Mouse (Mus musculus) forebrain, embryonic 12.5 days (tissue): ENCODE measurements around the gene Plxdc2. TPM values are rescaled to one million over a fixed set of nuclear protein-coding genes. Genes with fewer than 3 reads are reported as not detected.

ENCODE experiments used
- ATAC-seq: fragments of 200-750 bp; cut with Nextera tagmentation; 2 replicates; pipeline ENCODE4 v1.8.0; 2017; ENCODE audit warnings: moderate TSS enrichment; ENCODE audit not compliant: low FRiP score
- H3K27ac ChIP-seq: fragments of 300-500 bp; sonication (generic); 2 replicates; pipeline ENCODE4 v1.5.1; 2016; ENCODE audit warnings: mild to moderate bottlenecking
- H3K27me3 ChIP-seq: fragments of 300-500 bp; sonication (generic); 2 replicates; pipeline ENCODE4 v1.6.1; 2016; ENCODE audit warnings: mild to moderate bottlenecking
- H3K36me3 ChIP-seq: fragments of 300-500 bp; sonication (generic); replicated peaks from 2 replicates; pipeline ENCODE4 v1.6.1; 2016; ENCODE audit warnings: mild to moderate bottlenecking
- H3K4me1 ChIP-seq: fragments of 300-500 bp; sonication (generic); 2 replicates; pipeline ENCODE4 v1.6.1; 2016
- H3K4me2 ChIP-seq: fragments of 300-500 bp; sonication (generic); 2 replicates; pipeline ENCODE4 v1.6.1; 2016; ENCODE audit warnings: mild to moderate bottlenecking, moderate library complexity
- H3K4me3 ChIP-seq: fragments of 300-500 bp; sonication (generic); replicated peaks from 2 replicates; pipeline ENCODE4 v1.5.1; 2016; ENCODE audit warnings: mild to moderate bottlenecking
- H3K9ac ChIP-seq: fragments of 300-500 bp; sonication (generic); 2 replicates; pipeline ENCODE4 v1.6.1; 2016; ENCODE audit warnings: mild to moderate bottlenecking
- H3K9me3 ChIP-seq: fragments of 300-500 bp; sonication (generic); 2 replicates; pipeline ENCODE4 v1.6.1; 2016
- WGBS: fragments of 180-500 bp; shearing (Covaris S2); methylation state at CpG from one replicate; pipeline ENCODE4 v1.1.7; 2016; 5-methylcytosine and 5-hydroxymethylcytosine counted together
- polyA plus RNA-seq: library from polyadenylated mRNA; unstranded; fragments of >200 nt; fragmentation: Nextera tagmentation; extraction: Ambion mirVana; gene quantifications from 2 replicates; pipeline ENCODE4 v1.2.1, GENCODE M21; 2016

Gene Plxdc2
- polyA plus RNA-seq = 13.3 and 14.3 TPM in 2 replicates

DNA sequence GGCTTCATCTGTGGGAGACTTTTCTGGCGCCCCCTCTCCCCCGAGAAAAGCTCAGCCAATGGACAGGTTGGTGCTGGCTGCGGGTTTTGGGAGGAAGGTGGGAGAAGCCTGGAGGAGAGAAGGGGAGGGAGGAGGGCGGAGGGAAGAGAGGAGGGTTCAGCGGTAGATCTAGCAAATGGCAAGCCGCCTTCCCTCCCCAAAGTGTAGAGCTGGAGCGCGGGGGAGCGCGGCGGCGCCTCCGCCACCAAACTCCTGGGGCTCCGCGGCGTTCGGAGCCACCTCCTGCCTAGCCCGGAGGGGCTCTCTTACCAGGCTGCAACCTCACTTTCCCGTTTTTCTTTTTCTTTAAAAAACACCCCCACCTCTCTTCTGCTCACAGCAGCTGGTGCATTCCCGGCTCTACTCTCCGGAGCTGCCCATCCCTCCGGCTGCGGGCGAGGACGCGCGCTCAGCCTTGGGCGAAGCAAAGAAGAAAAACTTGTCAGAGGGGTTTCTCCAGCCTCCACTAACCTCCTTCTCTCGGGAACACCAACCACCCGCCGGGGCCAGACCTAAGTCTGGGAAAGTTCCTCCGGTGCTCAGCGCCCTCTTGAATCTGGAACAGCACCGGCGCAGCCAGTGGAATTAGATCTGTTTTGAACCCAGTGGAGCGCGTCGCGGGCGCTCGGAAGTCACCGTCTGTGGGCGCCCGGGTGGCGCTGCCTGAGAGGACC is at the start of gene Plxdc2:
TSS of gene Plxdc2 (plus strand) at position 199 of the 713 bp plus-strand sequence.
- peak within 1 kb of the TSS; percentile 65 for H3K4me3 ChIP-seq
- H3K9ac ChIP-seq = peak within 1 kb of the TSS; percentile 69
- peaks cover 12% of the 10 kb centered on the region; the same call in 1 of the 2 replicates for H3K27me3 ChIP-seq
- H3K36me3 ChIP-seq = no peaks in the 10 kb centered on the region
- H3K9me3 ChIP-seq = no peaks in the 10 kb centered on the region
- WGBS = under 1% methylated on average over 44 of the region's 45 CpGs
- H3K27ac ChIP-seq = peak within 1 kb of the TSS; percentile 85
- peaks cover 20% of the 10 kb centered on the region for H3K4me1 ChIP-seq
- peak; percentile 90 for ATAC-seq
- peak within 1 kb of the TSS; percentile 77 for H3K4me2 ChIP-seq

DNA sequence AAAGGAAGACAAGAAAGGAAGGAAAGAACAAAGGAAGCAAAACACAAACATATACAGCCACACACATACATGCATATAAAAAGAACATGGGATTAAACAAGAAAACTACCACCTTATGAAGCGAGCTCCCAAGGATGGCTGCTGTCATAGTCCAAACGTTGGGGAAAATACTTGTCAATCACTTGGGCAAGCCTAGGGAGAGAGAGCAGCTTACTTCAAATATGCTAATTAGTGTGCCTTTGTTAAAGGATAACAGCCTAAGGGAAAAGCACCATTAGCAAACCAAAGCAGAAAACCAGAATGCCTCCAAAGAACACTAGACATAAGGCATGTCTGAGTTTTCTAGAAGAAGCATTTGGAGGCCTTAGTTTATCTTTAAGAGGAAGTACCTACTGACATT is 45.7 kb upstream of the Plxdc2 start:
- Histone ChIP-seq H3K4me1 (peaks cover 4% of the 10 kb centered on the region; the same call in 1 of the 2 replicates), H3K4me2 (no peak overlapping the region), H3K9ac (no peak overlapping the region), H3K36me3 (no peaks in the 10 kb centered on the region), H3K27me3 (no peaks in the 10 kb centered on the region), H3K9me3 (no peaks in the 10 kb centered on the region), H3K4me3 (no peak overlapping the region), H3K27ac (no peak overlapping the region)
- ATAC-seq = peak; percentile 58; the same call in 1 of the 2 replicates
- WGBS = 5% methylated on average over 2 of the region's 2 CpGs

DNA sequence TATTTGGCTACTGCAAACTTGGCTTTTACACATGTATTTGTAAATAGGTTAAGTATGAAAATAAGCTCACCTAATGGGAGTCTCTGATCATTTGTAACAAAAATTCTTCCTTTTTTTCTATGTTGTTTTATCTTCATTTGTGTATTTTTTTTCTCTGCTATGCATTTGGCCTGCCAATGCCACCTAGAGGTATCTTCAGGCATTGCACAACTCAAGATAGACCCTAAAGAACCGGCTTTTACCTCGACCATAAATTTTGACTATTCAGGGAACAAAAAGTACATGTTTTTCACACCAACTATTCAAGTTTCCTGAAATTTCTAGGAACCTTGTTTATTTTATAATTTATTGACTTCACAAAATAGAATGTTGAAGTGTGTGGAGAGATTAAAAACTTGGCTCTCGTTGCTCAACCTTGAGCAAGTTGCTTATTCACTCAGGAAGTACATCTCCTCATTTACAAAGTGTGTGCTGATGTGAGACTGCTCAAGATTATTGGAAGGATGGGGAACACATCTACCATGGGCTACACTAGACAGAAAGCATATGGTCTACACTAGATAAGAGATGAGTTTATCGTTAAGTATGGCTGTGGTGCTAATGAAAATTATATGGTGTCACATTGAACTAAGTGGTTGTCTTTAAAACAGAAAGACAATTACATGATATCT is 43.6 kb upstream of the Plxdc2 start:
- peaks cover 4% of the 10 kb centered on the region; the same call in 1 of the 2 replicates for H3K4me1 ChIP-seq
- H3K4me2 ChIP-seq = no peak overlapping the region
- WGBS = 66% methylated on average over 4 of the region's 4 CpGs
- no peak overlapping the region for H3K9ac ChIP-seq
- no peak overlapping the region for H3K27ac ChIP-seq
- no peaks in the 10 kb centered on the region for H3K36me3 ChIP-seq
- H3K9me3 ChIP-seq = no peaks in the 10 kb centered on the region
- no peaks in the 10 kb centered on the region for H3K27me3 ChIP-seq
- 0 out of 2 replicates have a peak, but pooled peaks have one; percentile 36 for ATAC-seq
- H3K4me3 ChIP-seq = no peak overlapping the region

DNA sequence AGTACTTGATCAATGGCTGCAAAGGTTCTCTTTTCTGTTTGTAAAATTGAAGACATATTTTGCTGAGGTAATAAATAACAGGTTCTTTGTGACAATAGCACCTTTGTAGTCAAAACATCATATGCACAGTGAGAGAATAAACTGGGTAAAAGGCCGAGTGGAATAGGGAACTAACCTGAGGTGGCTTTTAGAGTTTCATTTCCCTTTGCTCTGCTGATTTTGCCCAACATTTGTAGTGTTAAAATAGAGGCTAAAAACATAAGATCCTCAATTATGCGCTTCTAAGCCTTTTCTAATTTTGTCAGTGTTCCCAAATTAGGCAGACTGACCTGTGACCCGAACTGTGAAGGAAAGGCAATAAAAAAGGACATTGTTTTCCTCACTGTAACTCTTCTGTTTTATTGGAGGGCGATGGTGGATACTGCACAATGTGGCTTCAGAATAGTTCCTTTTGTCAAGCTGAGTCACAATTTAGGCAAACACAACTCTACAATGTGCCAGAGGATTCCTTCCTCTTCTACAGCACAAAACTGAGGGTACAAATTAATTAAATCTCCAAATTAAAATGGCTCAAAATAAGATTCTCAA is 20.8 kb upstream of the Plxdc2 start:
- no peak overlapping the region for H3K9ac ChIP-seq
- WGBS = 52% methylated on average over 4 of the region's 4 CpGs
- no peaks in the 10 kb centered on the region for H3K36me3 ChIP-seq
- H3K27ac ChIP-seq = no peak overlapping the region
- H3K9me3 ChIP-seq = no peaks in the 10 kb centered on the region
- ATAC-seq = no peak
- no peak overlapping the region for H3K4me2 ChIP-seq
- H3K4me1 ChIP-seq = no peaks in the 10 kb centered on the region
- H3K27me3 ChIP-seq = no peaks in the 10 kb centered on the region
- no peak overlapping the region for H3K4me3 ChIP-seq

DNA sequence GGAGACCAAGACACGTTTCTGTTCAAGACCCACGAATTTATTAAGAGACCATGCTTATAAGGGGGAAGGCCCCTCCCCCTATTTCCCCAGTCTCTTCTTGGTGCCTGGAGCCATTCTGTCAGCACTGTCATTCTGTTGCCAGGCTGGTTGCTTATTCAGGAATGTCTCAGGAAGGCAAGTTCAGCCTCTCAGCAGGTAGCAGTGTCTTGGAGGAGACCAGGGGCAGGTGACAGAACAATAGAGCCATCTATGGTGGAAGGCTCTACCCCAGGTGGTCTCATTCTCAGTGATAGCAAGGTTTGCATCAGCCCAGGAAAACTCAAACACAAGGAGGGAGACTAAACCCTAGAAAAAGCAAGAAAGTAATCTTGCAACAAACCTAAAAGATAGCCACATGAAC is 11.5 kb upstream of the Plxdc2 start:
- Histone ChIP-seq H3K9ac (no peak overlapping the region), H3K9me3 (no peaks in the 10 kb centered on the region), H3K4me2 (no peak overlapping the region), H3K27ac (no peak overlapping the region), H3K4me3 (no peak overlapping the region), H3K36me3 (no peaks in the 10 kb centered on the region), H3K4me1 (no peaks in the 10 kb centered on the region), H3K27me3 (no peaks in the 10 kb centered on the region)
- 59% methylated on average over 2 of the region's 2 CpGs for WGBS
- no peak for ATAC-seq

DNA sequence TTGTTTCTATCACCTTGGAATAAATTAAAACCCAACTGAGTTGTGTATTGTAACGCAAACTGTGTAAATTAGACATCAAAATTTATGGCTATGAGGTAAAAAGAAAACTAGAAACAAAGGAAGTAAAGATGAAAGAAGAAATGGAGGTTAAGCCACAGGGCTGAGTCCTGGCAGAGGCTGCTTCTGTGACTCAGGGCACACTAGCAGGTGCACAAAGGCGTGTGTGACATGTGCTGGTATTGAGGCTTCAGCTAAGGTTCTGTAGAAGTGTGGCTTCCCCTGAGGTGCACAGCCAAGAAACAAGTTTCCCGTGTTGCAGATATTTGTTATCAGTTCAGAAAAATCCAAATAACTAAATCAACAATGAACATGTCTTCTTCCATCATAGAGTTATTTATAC is 5.0 kb upstream of the Plxdc2 start:
- no peak for ATAC-seq

DNA sequence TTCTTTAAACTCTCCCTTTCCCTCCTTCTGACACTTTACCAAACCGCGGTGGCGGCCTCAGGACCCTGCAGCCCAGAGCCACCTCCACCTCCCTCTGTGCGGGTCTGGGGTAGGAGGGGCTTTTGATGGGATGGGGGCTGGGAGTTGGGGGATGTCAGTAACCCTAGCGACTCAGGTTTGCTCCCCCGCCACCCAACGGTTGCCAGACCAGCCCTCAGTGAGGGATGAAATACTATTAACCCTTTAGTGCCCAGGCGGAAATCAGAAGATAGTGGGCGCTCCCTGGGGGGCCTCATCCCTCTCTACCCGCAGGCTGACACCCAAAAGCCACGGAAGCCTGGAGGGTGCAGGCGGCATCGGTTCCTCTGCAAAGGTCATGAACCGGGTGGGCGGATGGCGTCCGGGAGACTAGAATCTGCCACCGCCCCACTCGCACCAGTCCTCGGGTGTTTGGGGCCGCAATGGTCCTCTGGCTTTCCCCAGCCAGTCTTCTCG is 446 bp upstream of the Plxdc2 start:
- peak; percentile 90 for ATAC-seq
- Histone ChIP-seq H3K9ac (peak overlapping the region; percentile 69), H3K4me1 (peaks cover 20% of the 10 kb centered on the region), H3K9me3 (no peaks in the 10 kb centered on the region), H3K4me2 (peak overlapping the region; percentile 77), H3K27ac (peak overlapping the region; percentile 85), H3K27me3 (peaks cover 12% of the 10 kb centered on the region; the same call in 1 of the 2 replicates), H3K4me3 (peak overlapping the region; percentile 65), H3K36me3 (no peaks in the 10 kb centered on the region)
- WGBS = under 1% methylated on average over 22 of the region's 22 CpGs

More for the DNA sequence above, 5.0 kb upstream of the Plxdc2 start:
- H3K36me3 ChIP-seq = no peaks in the 10 kb centered on the region
- no peaks in the 10 kb centered on the region for H3K9me3 ChIP-seq
- H3K9ac ChIP-seq = no peak overlapping the region
- H3K4me1 ChIP-seq = peaks cover 6% of the 10 kb centered on the region; the same call in 1 of the 2 replicates
- 80% methylated on average over 3 of the region's 3 CpGs for WGBS
- no peak overlapping the region for H3K27ac ChIP-seq
- no peak overlapping the region for H3K4me2 ChIP-seq
- no peaks in the 10 kb centered on the region for H3K27me3 ChIP-seq
- no peak overlapping the region for H3K4me3 ChIP-seq

DNA sequence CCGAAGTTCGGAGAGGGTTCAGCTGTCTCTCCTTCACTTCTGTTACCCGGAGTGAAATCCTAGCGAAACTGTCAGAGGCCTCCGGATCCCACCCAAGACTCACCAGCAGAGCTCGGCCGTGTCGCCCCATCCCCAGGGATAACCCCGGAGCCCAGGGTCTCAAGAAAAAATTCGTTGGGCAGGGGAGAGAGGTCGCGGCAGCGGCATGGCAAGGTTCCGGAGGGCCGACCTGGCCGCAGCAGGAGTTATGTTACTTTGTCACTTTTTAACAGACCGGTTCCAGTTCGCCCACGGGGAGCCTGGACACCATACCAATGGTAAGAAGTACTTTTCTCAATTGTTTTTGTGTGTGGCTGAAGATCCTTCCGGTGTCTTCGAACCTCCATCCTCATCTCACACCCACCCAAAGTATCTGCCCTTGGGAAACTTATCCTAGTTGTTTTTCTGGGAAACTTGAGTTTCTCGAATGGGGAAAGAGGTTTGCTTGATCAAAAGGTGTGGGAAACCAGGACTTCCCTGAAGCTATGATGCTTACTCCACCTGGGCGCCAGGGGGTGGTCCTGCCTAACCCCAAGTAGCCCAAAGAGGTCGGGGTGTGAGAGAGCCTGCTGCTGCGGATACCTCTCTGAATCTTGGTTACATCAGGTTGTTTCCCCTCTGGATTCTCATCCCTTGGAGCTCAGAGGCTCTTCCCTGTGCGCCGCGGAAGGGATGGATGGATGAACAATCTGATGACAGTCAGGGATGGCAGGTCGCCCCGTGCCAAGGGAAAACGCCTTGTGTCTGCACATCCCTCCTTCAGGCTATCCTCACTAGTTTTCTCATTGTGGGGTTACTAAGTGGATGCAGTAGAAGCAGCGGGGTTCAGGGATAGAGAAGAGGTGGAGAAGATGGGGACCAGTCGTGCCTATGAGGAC is 1.1 kb downstream of the Plxdc2 start:
- H3K4me1 ChIP-seq = peaks cover 20% of the 10 kb centered on the region
- H3K9me3 ChIP-seq = no peaks in the 10 kb centered on the region
- H3K27me3 ChIP-seq = peaks cover 12% of the 10 kb centered on the region; the same call in 1 of the 2 replicates
- ATAC-seq = peak; percentile 5; the same call in 1 of the 2 replicates
- peak overlapping the region; percentile 65 for H3K4me3 ChIP-seq
- H3K9ac ChIP-seq = peak overlapping the region; percentile 69
- H3K4me2 ChIP-seq = peak overlapping the region; percentile 77
- H3K36me3 ChIP-seq = no peaks in the 10 kb centered on the region
- H3K27ac ChIP-seq = no peak overlapping the region
- 2% methylated on average over 33 of the region's 33 CpGs for WGBS

DNA sequence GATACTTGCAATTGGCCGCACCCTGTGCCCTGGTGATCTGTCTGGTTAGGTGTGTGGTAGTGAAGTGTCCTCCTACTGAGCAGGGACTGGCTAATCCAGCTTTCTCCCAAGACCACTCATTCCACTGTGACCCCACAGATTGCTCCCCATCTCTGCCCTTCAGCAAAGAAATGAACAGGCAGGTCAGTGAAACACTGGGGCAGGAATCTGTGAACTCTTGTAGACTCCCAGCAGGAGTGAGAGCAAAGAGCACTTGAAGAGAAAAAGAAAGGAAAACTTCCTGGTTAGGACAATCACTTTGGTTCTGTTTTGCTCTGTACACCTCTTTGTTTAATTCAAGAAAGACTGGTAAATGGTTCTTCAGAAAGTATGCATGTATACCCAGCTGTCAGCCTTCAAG is 1.8 kb downstream of the Plxdc2 start:
- Histone ChIP-seq H3K9ac (peak overlapping the region; percentile 12; the same call in 1 of the 2 replicates), H3K27me3 (peaks cover 12% of the 10 kb centered on the region; the same call in 1 of the 2 replicates), H3K9me3 (no peaks in the 10 kb centered on the region), H3K27ac (no peak overlapping the region), H3K36me3 (no peaks in the 10 kb centered on the region), H3K4me1 (peaks cover 20% of the 10 kb centered on the region), H3K4me2 (peak overlapping the region; percentile 77), H3K4me3 (peak overlapping the region; percentile 65)
- no peak for ATAC-seq
- 19% methylated on average over 1 of the region's 1 CpGs for WGBS

DNA sequence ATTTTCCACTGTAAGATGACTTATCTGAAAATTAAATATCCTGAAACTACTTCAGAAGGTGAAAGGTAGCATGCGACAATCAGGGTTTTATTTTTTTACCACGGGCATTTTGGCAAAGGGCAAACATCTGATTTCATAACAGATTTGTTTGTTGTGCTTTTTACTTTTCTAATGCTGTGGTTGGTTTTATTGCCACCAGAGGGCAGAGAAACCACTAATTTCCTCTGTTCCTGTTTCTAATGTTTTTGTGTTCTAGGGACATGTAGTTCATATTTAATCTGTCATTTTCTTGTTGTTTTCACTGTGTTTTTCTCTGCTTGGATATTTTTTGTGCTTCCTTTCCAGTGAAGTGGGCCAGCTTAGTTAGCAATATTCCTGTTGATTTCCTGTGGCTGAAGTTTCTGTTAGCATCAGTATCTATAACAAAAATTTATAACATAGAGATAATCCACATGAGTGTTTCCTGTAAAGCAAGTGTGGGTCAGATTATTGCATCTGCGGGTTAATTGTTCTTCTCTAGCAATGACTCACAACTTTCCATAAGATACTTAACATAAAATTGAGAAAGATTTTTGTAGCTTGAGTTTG is 3.3 kb downstream of the Plxdc2 start:
- Histone ChIP-seq H3K36me3 (no peaks in the 10 kb centered on the region), H3K4me1 (peaks cover 20% of the 10 kb centered on the region), H3K27ac (no peak overlapping the region), H3K9me3 (no peaks in the 10 kb centered on the region), H3K4me2 (no peak overlapping the region), H3K4me3 (no peak overlapping the region), H3K27me3 (peaks cover 12% of the 10 kb centered on the region; the same call in 1 of the 2 replicates), H3K9ac (no peak overlapping the region)
- 69% methylated on average over 3 of the region's 3 CpGs for WGBS
- ATAC-seq = no peak

DNA sequence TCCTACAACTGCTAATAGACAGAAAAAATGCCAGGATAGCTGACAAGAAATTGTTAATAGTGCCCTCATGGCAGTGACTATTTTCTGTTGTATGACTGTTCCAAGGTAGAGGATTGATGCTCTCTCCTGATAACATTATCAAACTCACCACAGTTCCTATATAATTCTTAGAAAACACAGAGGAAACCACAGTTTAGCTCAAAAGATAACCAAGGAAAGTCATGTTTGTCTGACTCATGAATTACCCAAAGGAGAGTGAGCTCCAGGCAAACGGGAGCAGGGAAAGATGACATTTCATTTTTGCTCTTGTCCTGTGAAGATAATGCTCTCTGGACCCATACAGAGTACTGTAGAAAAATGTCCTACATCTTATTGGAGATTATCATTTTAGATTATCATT is 8.6 kb downstream of the Plxdc2 start:
- 81% methylated on average over 1 of the region's 1 CpGs for WGBS
- H3K9ac ChIP-seq = no peak overlapping the region
- H3K27ac ChIP-seq = no peak overlapping the region
- no peak for ATAC-seq
- no peaks in the 10 kb centered on the region for H3K4me1 ChIP-seq
- no peak overlapping the region for H3K4me2 ChIP-seq
- H3K4me3 ChIP-seq = no peak overlapping the region
- no peaks in the 10 kb centered on the region for H3K36me3 ChIP-seq
- H3K27me3 ChIP-seq = no peaks in the 10 kb centered on the region
- H3K9me3 ChIP-seq = no peaks in the 10 kb centered on the region
